Mouse (Mus musculus): ENCODE measurements around the gene B3gnt8.
A peak's percentile ranks its signal among the peaks of the same experiment; 100 is the strongest.

B3gnt8 gene

GRCm38 (mm10) chr7:25618865-25619721, 7.4 kb upstream of the B3gnt8 start, which contains the start of gene Dmac2:
TSS of gene Dmac2 (plus strand) at chr7:25619414.
- DNase-seq (ENCODE audit: low spot score): peak; percentile 91

GRCm38 (mm10) chr7:25619722-25619991, 6.8 kb upstream of the B3gnt8 start:
- no peak for DNase-seq (ENCODE audit: low spot score)

GRCm38 (mm10) chr7:25620101-25620500, 6.4 kb upstream of the B3gnt8 start:
- no peak for DNase-seq (ENCODE audit: low spot score)

- DNase-seq (ENCODE audit: low spot score): no peak
Observed at GRCm38 (mm10) chr7:25620751-25621150, 5.7 kb upstream of the B3gnt8 start.

- DNase-seq (ENCODE audit: low spot score): no peak
Observed at GRCm38 (mm10) chr7:25623857-25624370, 2.5 kb upstream of the B3gnt8 start.

GRCm38 (mm10) chr7:25624851-25625250, 1.6 kb upstream of the B3gnt8 start:
- DNase-seq (ENCODE audit: low spot score): no peak

GRCm38 (mm10) chr7:25625594-25626250, 732 bp upstream of the B3gnt8 start:
- DNase-seq (ENCODE audit: low spot score): peak; percentile 35

GRCm38 (mm10) chr7:25627431-25628322, 1.2 kb downstream of the B3gnt8 start:
- peak; percentile 45 for DNase-seq (ENCODE audit: low spot score)

- no peak for DNase-seq (ENCODE audit: low spot score)
Observed at GRCm38 (mm10) chr7:25628323-25628620, 1.8 kb downstream of the B3gnt8 start.

GRCm38 (mm10) chr7:25632679-25633078, 6.2 kb downstream of the B3gnt8 start:
- DNase-seq (ENCODE audit: low spot score): no peak

- no peak for DNase-seq (ENCODE audit: low spot score)
Observed at GRCm38 (mm10) chr7:25636373-25636772, 9.9 kb downstream of the B3gnt8 start.

- no peak for DNase-seq (ENCODE audit: low spot score)
Observed at GRCm38 (mm10) chr7:25637099-25637498, 10.6 kb downstream of the B3gnt8 start.

- DNase-seq (ENCODE audit: low spot score): no peak
Observed at GRCm38 (mm10) chr7:25639754-25640153, 13.3 kb downstream of the B3gnt8 start.

GRCm38 (mm10) chr7:25644136-25644535, 17.7 kb downstream of the B3gnt8 start:
- no peak for DNase-seq (ENCODE audit: low spot score)

GRCm38 (mm10) chr7:25644631-25645030, 18.2 kb downstream of the B3gnt8 start:
- no peak for DNase-seq (ENCODE audit: low spot score)

GRCm38 (mm10) chr7:25645074-25645473, 18.6 kb downstream of the B3gnt8 start:
- no peak for DNase-seq (ENCODE audit: low spot score)

- no peak for DNase-seq (ENCODE audit: low spot score)
Observed at GRCm38 (mm10) chr7:25647574-25648123, 21.2 kb downstream of the B3gnt8 start.

- DNase-seq (ENCODE audit: low spot score): no peak
Observed at GRCm38 (mm10) chr7:25649839-25650238, 23.4 kb downstream of the B3gnt8 start.

- DNase-seq (ENCODE audit: low spot score): no peak
Observed at GRCm38 (mm10) chr7:25651281-25651680, 24.8 kb downstream of the B3gnt8 start.

GRCm38 (mm10) chr7:25652244-25652759, 25.8 kb downstream of the B3gnt8 start:
- DNase-seq (ENCODE audit: low spot score): no peak

- DNase-seq (ENCODE audit: low spot score): no peak
Observed at GRCm38 (mm10) chr7:25655601-25656428, 29.4 kb downstream of the B3gnt8 start.

All from retina, embryonic 14.5 days (tissue).